In the genomic region with DNA sequence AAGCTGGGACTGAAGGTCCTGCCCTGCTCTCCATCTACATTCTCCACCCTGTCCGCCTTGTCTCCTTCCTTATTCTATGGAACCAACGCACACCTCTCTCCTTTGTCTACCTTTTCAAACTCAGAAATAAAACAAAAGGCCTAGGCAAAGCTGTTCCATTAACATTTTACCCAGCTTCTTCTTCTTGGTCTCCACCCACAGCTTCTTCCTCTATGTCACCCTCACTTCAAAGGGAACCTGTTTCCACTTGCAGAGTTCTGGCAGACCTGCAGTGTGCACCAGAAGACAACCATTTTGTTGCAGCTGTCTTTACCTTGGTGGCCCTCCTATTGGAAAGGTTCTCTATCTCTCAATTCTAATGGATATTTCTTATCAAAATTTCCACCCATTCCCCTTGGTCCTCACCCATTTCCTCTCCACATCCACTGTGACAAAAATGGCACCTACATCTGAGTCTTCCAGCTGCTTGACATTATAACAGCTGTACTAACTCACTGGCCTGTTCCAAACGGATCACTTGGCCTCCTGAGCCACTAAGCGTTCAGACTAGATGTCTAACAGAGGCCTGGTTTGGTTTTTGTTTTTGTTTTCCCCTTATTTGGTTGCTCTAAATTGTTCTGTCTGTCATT, we compare ENCODE assay signal across 16 mouse cellular contexts. TPM values are rescaled to one million over a fixed set of nuclear protein-coding genes. Genes with fewer than 3 reads are reported as not detected.
DNase-seq lines count a peak whose midpoint lies in the region; ATAC-seq and TF ChIP-seq lines count a peak whose summit lies in the region.
"Had no signal": no experiment of that assay in that cellular context is flagged by ENCODE, and none has a peak within 500 bp of the region (broad histone marks: within the 10 kb centered on the region; RNA-seq: fewer than 3 reads in every experiment).

No protein-coding gene starts in this region.

- WGBS in intestine, embryonic 15.5 days, result 66% methylated on average over 4 of the region's 4 CpGs
- WGBS in stomach, postnatal 0 days, result 52% methylated on average over 4 of the region's 4 CpGs

- H3K9me3 ChIP-seq in intestine, embryonic 15.5 days, result no peaks in the 10 kb centered on the region
- H3K9me3 ChIP-seq in stomach, postnatal 0 days (ENCODE audit: control insufficient read depth, low read length), result no peaks in the 10 kb centered on the region
- H3K9me3 ChIP-seq: embryonic facial prominence, embryonic 13.5 days; forebrain, embryonic 15.5 days; midbrain, embryonic 13.5 days; neural tube, embryonic 12.5 days had no signal

- H3K4me2 ChIP-seq in intestine, embryonic 15.5 days (replicated peaks), result peak overlapping the region; percentile 19; the same call in 1 of the 2 replicates
- H3K4me2 ChIP-seq in stomach, postnatal 0 days (replicated peaks; ENCODE audit: low read depth), result no peak overlapping the region
- H3K4me2 ChIP-seq: embryonic facial prominence, embryonic 13.5 days; forebrain, embryonic 15.5 days; midbrain, embryonic 13.5 days; neural tube, embryonic 12.5 days had no signal

- H3K4me1 ChIP-seq in intestine, embryonic 15.5 days (replicated peaks), result no peaks in the 10 kb centered on the region
- no peaks in the 10 kb centered on the region for H3K4me1 ChIP-seq in stomach, postnatal 0 days (replicated peaks; ENCODE audit: control insufficient read depth, insufficient read depth)
- H3K4me1 ChIP-seq: embryonic facial prominence, embryonic 13.5 days; forebrain, embryonic 15.5 days; midbrain, embryonic 13.5 days; neural tube, embryonic 12.5 days had no signal

- no peak for TF ChIP-seq EP300 in stomach, postnatal 0 days (optimal IDR thresholded peaks at IDR 0.05)

- DNase-seq in ES-CJ7 (ENCODE audit: low read depth, low spot score), result peak; percentile 85
- DNase-seq in stomach, postnatal 0 days (ENCODE audit: low spot score), result no peak
- DNase-seq in heart, postnatal 14 days, result no peak
- no peak for DNase-seq in right cerebral cortex, postnatal 36 days (ENCODE audit: low spot score in 2 of 2)
- DNase-seq in adrenal gland, adult 2 months, result no peak
- DNase-seq: cerebellum, adult 9-10 months; heart, postnatal 10 days; kidney, adult 18-20 months; lung, adult 2 months; retina, postnatal 1 day had no signal

- H3K9ac ChIP-seq in intestine, embryonic 15.5 days, result no peak overlapping the region
- no peak overlapping the region for H3K9ac ChIP-seq in stomach, postnatal 0 days (ENCODE audit: low read length)
- H3K9ac ChIP-seq: embryonic facial prominence, embryonic 13.5 days; forebrain, embryonic 15.5 days; midbrain, embryonic 13.5 days; neural tube, embryonic 12.5 days had no signal

- no peak for TF ChIP-seq CTCF in stomach, postnatal 0 days (IDR thresholded peaks at IDR 0.05; ENCODE audit: low read depth)

- H3K4me3 ChIP-seq in intestine, embryonic 15.5 days (replicated peaks), result no peak overlapping the region
- H3K4me3 ChIP-seq in stomach, postnatal 0 days (ENCODE audit: low read depth, low read length), result no peak overlapping the region
- H3K4me3 ChIP-seq: embryonic facial prominence, embryonic 13.5 days; forebrain, embryonic 15.5 days; midbrain, embryonic 13.5 days; neural tube, embryonic 12.5 days had no signal

- ATAC-seq in CD4-positive, CD25-positive, alpha-beta regulatory T cell, adult 4 months, result peak; percentile 52
- no peak for ATAC-seq in intestine, embryonic 15.5 days
- no peak for ATAC-seq in stomach, postnatal 0 days (ENCODE audit: low FRiP score, low TSS enrichment)
- ATAC-seq: forebrain, embryonic 15.5 days; midbrain, embryonic 13.5 days had no signal

- intact Hi-C loops in heart, postnatal 14 days (cut with DNase I), result no loop called here

- no peaks in the 10 kb centered on the region for H3K36me3 ChIP-seq in intestine, embryonic 15.5 days
- no peaks in the 10 kb centered on the region for H3K36me3 ChIP-seq in stomach, postnatal 0 days (ENCODE audit: control insufficient read depth, insufficient read depth, low read length)
- H3K36me3 ChIP-seq: embryonic facial prominence, embryonic 13.5 days; forebrain, embryonic 15.5 days; midbrain, embryonic 13.5 days; neural tube, embryonic 12.5 days had no signal

- no peaks in the 10 kb centered on the region for H3K27me3 ChIP-seq in intestine, embryonic 15.5 days (replicated peaks)
- no peaks in the 10 kb centered on the region for H3K27me3 ChIP-seq in stomach, postnatal 0 days (ENCODE audit: control insufficient read depth, insufficient read depth, low read length)
- H3K27me3 ChIP-seq: embryonic facial prominence, embryonic 13.5 days; forebrain, embryonic 15.5 days; midbrain, embryonic 13.5 days; neural tube, embryonic 12.5 days had no signal

- peak overlapping the region; percentile 62 for H3K27ac ChIP-seq in intestine, embryonic 15.5 days
- H3K27ac ChIP-seq in stomach, postnatal 0 days (replicated peaks), result peak overlapping the region; percentile 81
- H3K27ac ChIP-seq: embryonic facial prominence, embryonic 13.5 days; forebrain, embryonic 15.5 days; midbrain, embryonic 13.5 days; neural tube, embryonic 12.5 days had no signal

RNA-seq across cellular contexts. Expression of gene Atp11b, which starts 32.0 kb away (rescaled TPM):
- polyA plus RNA-seq in CD4-positive, CD25-positive, alpha-beta regulatory T cell, adult 4 months (2017; shearing (Covaris generic)), result 10 to 100 TPM; 69.0 to 82.0 TPM
- 43.2 and 44.4 TPM in 2 replicates for polyA plus RNA-seq in intestine, embryonic 15.5 days (2015; fragmentation: Nextera tagmentation; extraction: Ambion mirVana)
- polyA plus RNA-seq in stomach, postnatal 0 days (2015; fragmentation: Nextera tagmentation; extraction: Ambion mirVana), result 30.8 and 33.1 TPM in 2 replicates
- total RNA-seq in heart, postnatal 14 days (2021), result 10 to 100 TPM; 34.8 to 35.9 TPM
- 10 to 100 TPM; 36.9 to 39.5 TPM for total RNA-seq in adrenal gland, adult 2 months (2021)
- polyA plus RNA-seq in adrenal gland, adult 2 months (2012; rRNA removed), result 3.9 and 4.6 TPM in 2 replicates
